In the genomic region with DNA sequence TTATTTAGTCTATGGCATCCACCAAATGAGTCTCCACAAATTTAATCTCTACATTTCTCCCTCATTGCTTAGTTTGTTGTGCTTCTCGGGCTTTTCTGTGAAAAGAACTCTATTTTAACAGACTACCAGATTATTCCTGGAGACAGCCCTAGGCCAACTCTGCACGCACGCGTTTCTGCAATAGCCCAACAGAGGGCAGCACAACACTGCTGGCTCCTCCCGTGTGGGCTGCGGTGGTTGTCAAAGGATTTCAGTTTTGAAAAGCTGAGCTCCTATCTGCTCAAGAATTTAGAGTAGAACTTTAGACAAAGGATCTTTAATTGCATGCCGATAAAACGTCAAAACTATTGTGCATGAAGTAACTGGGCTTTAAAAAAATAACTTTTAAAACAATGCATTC, we compare ENCODE assay signal across 7 mouse cellular contexts. TPM values are rescaled to one million over a fixed set of nuclear protein-coding genes. Genes with fewer than 3 reads are reported as not detected.
DNase-seq lines count a peak whose midpoint lies in the region; ATAC-seq lines count a peak whose summit lies in the region.

No protein-coding gene starts in this region.

- WGBS in midbrain, embryonic 11.5 days = 2% methylated on average over 8 of the region's 8 CpGs

- ATAC-seq in inflammation-experienced regulatory T-cells, adult 6 months = peak; percentile 86
- peak; percentile 88 for ATAC-seq in midbrain, embryonic 11.5 days (ENCODE audit: low FRiP score)

- intact Hi-C loops in left cerebral cortex, postnatal 10 days (cut with DNase I) = loop anchor here (5.0 kb wide), 3 partner anchors 190 to 560 kb away; partner anchors contain the start of genes Dock4 and Zfp277

- H3K27ac ChIP-seq in midbrain, embryonic 11.5 days (ENCODE audit: low read depth, low read length) = no peak overlapping the region

- H3K27me3 ChIP-seq in midbrain, embryonic 11.5 days (ENCODE audit: control insufficient read depth, insufficient read depth, low read length) = no peaks in the 10 kb centered on the region

- H3K9me3 ChIP-seq in midbrain, embryonic 11.5 days (ENCODE audit: control insufficient read depth, low read length) = no peaks in the 10 kb centered on the region

- DNase-seq in R1 (ENCODE audit: low read depth, low spot score) = peak; percentile 69
- DNase-seq in cerebellum, adult 9-10 months = peak; percentile 80
- peak; percentile 33 to 82 for DNase-seq in frontal cortex, postnatal 10 days (ENCODE audit: low spot score in 2 of 2)
- DNase-seq in left cerebral cortex, postnatal 10 days (ENCODE audit: extremely low spot score in 1 of 2, low spot score in 2 of 2) = peak; percentile 81 to 87
- DNase-seq in midbrain, embryonic 11.5 days (ENCODE audit: low spot score, missing footprints) = peak; percentile 98
- DNase-seq in right cerebral cortex, postnatal 4 days = peak; percentile 87

- no peak overlapping the region for H3K9ac ChIP-seq in midbrain, embryonic 11.5 days (ENCODE audit: low read length)

- no peak overlapping the region for H3K4me3 ChIP-seq in midbrain, embryonic 11.5 days (ENCODE audit: low read depth, low read length)

- H3K4me1 ChIP-seq in midbrain, embryonic 11.5 days (ENCODE audit: control insufficient read depth, insufficient read depth, low read length) = no peaks in the 10 kb centered on the region

- no peaks in the 10 kb centered on the region for H3K36me3 ChIP-seq in midbrain, embryonic 11.5 days (ENCODE audit: control insufficient read depth, insufficient read depth, low read length)

- no peak overlapping the region for H3K4me2 ChIP-seq in midbrain, embryonic 11.5 days

RNA-seq across cellular contexts. Expression of gene Ifrd1, which starts 8.9 kb away (rescaled TPM):
- polyA plus RNA-seq in inflammation-experienced regulatory T-cells, adult 6 months (2017; shearing (Covaris generic)) = 10 to 100 TPM; 45.9 to 75.8 (median 54.1) TPM
- total RNA-seq in left cerebral cortex, postnatal 10 days (2021) = 100 to 1,000 TPM in 1 of 2 experiments, 10 to 100 TPM in 1; 89.8 to 108 TPM
- 198 and 210 TPM in 2 replicates for polyA plus RNA-seq in midbrain, embryonic 11.5 days (2014; fragmentation: Nextera tagmentation; extraction: Ambion mirVana)

RNA-seq across cellular contexts. Expression of gene Lsmem1, which starts 57.9 kb away (rescaled TPM):
- under 1 TPM in 1 of 3 experiments, not detected in 2; 0.38 TPM for polyA plus RNA-seq in inflammation-experienced regulatory T-cells, adult 6 months (2017; shearing (Covaris generic))
- total RNA-seq in left cerebral cortex, postnatal 10 days (2021) = 1 to 10 TPM in 1 of 2 experiments, under 1 TPM in 1; 0.92 to 1.7 TPM
- polyA plus RNA-seq in midbrain, embryonic 11.5 days (2014; fragmentation: Nextera tagmentation; extraction: Ambion mirVana) = not detected in 2 replicates
